Mouse (Mus musculus) right cerebral cortex, adult 2 months (tissue): ENCODE results near the gene Dab2ip.

Experiments
- DNase-seq, 2 experiments: peaks; one replicate each; pipeline ENCODE4 v3.0.0; 2021 to 2022; ENCODE audit warnings: low spot score in 2 of 2

The Dab2ip gene

DNA sequence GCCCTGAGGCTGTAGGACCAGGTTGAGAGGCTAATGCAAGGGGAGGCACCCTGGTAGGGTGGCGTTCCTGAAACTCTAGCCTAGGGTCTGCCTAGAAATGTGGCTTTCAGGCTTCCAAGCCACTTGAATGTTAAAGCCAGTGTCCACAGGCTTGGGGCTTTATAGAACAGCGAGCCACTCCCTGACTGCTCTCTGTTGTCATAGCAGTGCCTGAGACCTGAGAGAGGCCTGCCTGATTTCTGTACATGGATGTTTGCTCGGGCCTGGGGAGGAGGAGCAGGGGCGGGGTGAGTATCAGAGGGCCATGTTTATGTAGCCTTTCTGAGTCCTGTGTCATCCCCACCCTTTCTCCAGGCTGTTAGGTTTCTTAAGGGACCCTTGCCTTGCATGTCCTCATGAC lies 94.9 kb downstream of the Dab2ip start:
- DNase-seq, result no peak

- no peak for DNase-seq
These were observed 96.7 kb downstream of the Dab2ip start for GRCm38 (mm10) chr2:35654795-35655194.

DNA sequence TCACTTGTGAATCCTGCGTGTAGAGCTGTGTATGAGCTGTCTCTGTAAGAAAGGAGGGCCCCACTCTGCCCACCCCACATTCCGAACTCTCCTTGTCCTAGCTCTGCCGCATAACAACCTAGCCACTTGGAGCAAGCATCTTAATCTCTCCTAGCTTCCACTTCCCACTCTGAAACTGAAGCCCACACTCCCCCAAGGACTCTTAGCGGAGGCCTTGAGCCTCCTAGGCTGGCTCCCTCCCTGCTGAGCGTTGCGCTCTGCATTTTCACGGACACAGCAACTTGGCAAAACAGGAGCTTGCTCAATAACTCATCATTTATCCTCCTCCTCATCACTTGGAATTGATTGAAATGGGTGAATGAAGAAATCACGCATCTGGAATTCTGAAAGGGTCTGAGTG lies 97.9 kb downstream of the Dab2ip start:
- no peak for DNase-seq

GRCm38 (mm10) chr2:35658311-35658710 lies 100.2 kb downstream of the Dab2ip start:
- DNase-seq, result no peak

- no peak for DNase-seq
These were observed 101.6 kb downstream of the Dab2ip start for GRCm38 (mm10) chr2:35659578-35660194.

DNA sequence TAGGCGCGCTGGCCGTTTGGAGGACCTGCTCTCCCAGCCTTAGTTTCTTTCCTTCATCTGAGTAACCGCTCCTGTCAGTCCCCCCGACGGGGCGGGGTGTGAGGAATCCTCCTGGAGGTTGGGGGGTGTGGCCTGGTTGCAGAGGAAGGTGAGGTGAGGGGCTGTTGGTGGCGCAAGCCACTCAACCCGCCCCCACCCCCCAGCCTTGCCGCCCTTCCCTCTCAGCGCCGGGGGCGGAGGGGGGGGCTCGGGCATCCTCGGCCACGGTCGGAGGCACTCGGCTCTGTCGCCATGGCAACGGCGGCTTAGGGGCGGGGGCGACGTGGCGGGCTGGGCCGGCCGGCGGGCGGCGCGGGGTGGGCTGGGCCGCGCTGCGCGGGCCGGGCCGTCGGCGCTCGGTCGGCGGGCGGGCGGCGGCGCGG lies 102.9 kb downstream of the Dab2ip start:
- DNase-seq, result peak; percentile 67 to 70

DNA sequence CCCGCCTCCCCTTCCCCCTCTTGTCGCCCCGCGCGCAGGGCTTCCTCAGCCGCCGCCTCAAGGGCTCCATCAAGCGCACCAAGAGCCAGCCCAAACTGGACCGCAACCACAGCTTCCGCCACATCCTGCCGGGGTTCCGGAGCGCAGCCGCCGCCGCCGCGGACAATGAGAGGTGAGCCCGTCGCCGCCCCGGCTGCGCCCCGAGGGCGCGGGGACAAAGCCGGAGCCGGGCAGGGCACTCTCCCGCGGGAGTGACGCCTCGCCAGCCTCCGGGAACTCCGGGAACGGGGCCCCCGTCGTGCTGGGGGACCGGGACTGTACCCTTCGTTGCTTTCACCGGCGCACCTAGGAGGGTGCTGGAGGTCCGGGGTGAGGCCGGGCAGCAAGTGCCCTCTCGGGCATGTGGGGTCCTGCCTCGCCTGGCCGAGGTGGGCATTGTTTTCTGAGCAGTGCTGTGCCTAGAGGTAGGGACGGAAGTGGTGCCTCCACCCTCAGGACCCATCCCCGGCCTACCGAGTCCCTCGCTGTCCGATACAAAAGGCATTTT lies 103.5 kb downstream of the Dab2ip start:
- DNase-seq, result no peak

GRCm38 (mm10) chr2:35662001-35662491 lies 104.0 kb downstream of the Dab2ip start:
- DNase-seq, result no peak

DNA sequence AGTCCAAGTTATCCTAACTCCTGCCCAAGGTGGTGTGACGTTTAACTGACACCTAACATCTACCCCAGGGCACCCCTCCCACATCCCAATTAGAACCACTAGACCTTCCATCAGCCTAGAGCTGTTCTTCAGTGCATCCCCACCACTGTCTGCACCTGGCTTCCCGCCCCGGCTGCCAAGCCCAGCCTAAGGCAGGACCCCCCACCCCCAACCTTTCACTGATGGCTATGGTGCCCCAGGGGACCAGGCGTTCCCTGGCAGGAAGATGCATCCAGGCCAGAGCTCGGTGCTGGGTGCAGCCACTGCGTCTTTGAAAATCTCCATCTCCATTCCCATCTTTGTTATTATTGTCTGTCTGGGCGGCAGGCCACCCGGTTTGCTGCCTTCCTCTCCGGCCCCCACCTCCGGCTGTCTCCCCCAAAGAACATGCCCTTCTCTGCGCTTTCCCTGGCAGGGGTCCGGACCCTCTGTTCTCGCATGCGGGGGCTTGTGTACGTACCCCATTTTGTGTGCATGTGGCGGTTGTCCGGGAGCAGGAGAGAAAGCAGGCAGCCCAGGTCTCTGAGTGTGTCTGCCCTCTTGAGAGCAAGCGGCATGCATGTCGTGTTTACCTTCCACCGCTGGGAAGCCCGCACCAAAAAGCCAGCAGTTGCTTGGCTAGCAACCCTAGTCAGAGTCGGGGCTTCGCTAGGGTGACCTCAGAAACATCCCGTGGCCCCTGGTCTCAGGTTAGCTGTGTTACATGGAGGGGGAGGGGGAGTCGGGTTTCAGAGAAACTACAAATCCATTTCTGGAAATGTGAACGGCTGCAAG lies 104.9 kb downstream of the Dab2ip start:
- DNase-seq, result no peak

GRCm38 (mm10) chr2:35667746-35668145 lies 109.7 kb downstream of the Dab2ip start:
- DNase-seq, result no peak

DNA sequence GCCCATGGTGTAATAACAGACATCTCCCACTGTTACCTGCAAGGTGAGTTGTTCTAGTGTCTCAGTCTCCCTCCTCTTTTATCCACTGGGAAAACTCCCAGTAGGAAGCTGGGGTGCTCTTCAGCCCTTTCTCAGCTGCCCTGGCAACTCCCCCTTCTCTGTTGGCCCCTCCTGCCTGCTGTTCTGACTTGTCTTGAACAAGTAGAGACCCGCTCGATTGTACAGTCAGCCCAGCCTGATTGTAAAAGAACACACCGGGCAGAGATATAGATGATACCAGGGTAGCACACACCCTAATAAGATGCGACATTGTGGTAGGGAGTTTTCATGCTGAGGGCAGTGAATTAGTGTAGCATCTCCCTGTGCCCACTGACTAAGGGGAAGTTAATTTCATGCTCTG lies 111.2 kb downstream of the Dab2ip start:
- no peak for DNase-seq

- DNase-seq, result no peak
These were observed 111.7 kb downstream of the Dab2ip start for GRCm38 (mm10) chr2:35669748-35670147.

GRCm38 (mm10) chr2:35670300-35670699 lies 112.2 kb downstream of the Dab2ip start:
- DNase-seq, result no peak

DNA sequence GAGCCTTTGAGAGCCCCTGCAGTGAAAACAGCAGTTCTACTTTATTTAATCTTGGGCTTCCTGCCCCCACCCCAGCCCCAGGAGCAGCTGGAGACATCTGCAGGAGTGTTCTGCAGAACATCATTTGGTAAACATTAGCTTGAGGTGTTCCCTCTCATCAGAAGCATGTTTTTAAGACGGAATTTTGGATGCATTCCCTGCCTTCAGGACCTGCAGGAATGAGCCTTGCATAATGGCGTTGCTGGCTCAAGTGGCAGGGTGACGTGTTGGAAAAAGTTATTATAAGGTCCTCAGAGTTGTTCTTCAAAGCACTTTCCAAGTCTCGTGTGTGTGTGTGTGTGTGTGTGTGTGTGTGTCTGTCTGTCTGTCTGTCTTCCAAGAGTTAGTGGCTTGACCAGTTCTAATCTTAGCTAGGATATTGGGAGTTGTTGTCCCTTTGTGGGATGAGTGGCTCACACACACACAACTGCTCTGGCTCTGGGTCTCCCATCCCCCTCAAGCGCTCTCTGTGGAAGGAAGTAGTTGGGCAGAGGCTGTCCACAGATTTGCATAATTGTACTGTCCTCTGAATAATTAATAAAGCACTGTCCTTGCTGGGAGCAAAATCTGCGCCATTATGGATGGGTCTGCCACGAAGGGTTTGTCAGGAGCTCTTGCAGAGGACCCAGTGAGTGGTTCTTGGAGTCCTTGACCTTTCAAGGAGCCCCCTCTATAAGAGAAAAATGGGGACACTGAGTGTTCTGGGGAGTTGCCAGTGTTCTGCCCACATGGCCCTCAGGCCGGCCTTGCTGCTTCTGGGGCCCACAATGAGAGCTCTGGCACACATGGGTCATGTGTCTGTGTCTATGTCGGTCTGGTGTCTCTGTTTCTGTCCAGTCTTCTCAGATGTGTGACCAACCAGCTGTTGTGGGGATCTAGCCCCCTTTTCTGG lies 114.2 kb downstream of the Dab2ip start:
- DNase-seq, result no peak

GRCm38 (mm10) chr2:35673181-35673580 lies 115.1 kb downstream of the Dab2ip start:
- DNase-seq, result no peak

- DNase-seq, result no peak
These were observed 115.9 kb downstream of the Dab2ip start for GRCm38 (mm10) chr2:35673986-35674385.

GRCm38 (mm10) chr2:35674431-35674830 lies 116.4 kb downstream of the Dab2ip start:
- DNase-seq, result no peak

DNA sequence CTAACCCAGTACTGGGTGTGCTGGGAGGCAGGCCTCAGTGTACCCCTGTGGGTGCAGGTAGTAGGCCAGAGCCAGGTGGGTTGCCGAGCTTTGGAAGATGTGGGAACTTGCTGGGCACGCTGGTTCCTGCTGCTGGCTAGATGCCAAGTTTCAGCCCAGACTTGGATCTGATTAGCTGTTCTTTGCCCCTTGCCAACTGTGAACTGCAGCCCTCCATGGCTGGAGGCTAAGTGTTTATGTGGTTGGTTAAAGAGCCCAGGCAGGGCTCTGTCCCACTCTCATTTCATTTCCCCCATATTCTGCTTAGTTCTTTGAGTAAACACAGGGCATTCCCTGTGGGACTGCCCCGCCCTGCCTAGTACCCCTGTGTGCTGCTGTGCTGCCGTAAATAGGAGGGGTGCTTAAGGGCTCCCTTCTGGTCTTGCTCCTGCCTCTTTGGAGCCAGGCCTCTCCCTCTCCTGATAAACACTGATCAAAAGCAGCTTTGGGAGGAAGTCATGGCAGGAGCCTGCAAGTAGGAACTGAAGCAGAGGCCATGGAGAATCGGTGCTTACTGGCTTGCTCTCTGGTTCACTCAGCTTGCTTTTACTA lies 118.1 kb downstream of the Dab2ip start:
- no peak for DNase-seq

DNA sequence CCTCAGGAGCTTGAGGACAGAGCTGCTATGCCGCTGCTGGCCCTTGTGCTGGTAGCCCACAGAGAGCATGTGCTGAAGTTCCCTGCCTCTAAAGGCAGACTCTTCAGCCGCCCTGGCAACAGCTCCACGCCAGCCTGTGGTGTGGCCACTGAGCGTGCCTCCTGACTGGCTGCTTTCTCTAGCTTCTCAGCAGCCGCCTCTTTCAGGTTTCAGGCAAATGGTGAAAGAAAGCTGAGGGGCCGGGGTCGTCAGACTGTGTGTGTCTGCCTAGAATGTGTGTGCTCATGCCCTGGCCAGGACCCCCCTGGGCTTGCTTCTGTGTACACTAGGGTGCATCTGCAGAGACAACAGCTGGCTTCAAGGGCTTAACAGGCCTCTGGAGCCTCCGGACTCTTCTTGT lies 119.8 kb downstream of the Dab2ip start:
- no peak for DNase-seq

- no peak for DNase-seq
These were observed 120.4 kb downstream of the Dab2ip start for GRCm38 (mm10) chr2:35678440-35678839.
